Mouse (Mus musculus): ENCODE data around the gene Thnsl1. TPM values are rescaled to one million over a fixed set of nuclear protein-coding genes. Genes with fewer than 3 reads are reported as not detected.

The Thnsl1 gene
- polyA plus RNA-seq (2012), result 0.38 and 1.2 TPM in 2 replicates

DNA sequence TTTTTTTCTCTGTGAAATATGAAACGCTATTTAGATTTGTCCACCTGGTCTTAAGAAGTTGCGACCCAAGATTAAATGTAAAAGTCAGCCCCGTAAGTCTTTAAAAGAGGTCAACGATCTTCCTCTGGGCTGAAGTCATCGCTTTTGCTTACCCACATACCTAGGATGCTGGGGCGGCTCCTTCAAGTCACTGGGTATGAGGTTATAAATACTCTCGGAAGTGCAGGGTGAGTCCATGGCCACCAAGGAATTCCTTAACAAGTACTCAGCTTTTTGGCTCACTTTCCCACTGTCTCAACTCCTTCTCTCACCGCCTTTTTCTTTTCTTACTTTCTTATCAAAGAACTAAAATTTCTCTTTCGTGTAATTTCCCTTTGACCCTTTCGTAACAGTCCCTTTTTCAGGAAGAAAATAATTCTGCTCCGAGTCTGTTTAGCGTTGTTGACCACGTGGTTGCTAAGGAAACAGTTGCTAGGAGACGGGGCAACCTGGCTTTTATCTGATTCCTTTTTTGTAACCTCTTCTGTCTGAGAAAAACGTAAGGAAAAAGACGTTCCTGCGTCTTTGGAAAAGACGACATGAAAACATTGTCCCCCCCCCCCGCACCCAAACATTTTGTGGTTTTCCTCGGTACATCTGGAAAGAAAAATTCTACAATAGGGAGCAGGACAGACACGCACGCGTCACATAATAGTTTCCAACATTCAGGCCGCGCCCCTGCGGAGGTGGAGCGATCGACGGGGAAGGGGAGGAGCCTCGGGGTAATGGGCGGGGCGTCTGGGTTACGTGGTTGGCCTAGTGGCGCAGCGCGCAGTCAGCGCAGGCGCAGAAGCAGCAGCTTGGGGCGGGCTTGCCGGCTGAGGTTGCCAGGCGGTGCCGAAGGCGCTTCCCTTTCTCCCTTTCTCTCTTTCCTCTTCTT lies at the start of gene Thnsl1, which contains the start of gene Enkur:
Thnsl1 (plus strand) TSS at position 813 of the 919 bp plus-strand sequence.
Enkur (minus strand) TSS at position 454 of the 919 bp plus-strand sequence.
- TF ChIP-seq GATA1 (IDR thresholded peaks at IDR 0.05; ENCODE audit: low read length), result peak; percentile 58

DNA sequence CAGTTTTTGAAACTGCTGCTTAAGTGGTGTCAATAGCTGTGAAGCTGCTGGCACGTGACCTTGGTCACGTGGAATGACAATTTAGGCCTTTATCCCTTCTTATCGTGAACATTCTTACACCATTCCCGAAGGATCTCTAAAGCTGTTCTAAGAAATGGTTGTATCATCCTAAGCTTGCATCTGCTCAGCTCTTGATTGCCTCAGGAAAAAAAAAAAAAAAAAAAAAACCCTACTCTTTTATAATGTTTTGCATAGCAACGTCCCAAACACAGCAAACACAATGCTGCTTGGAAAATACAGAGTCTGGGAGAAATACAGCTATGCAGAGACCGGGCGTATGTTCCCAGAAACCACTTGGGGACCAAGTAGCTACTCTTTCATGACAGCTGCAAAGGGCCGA lies 41.2 kb upstream of the Thnsl1 start:
- no peak for TF ChIP-seq GATA1 (IDR thresholded peaks at IDR 0.05; ENCODE audit: low read length)

DNA sequence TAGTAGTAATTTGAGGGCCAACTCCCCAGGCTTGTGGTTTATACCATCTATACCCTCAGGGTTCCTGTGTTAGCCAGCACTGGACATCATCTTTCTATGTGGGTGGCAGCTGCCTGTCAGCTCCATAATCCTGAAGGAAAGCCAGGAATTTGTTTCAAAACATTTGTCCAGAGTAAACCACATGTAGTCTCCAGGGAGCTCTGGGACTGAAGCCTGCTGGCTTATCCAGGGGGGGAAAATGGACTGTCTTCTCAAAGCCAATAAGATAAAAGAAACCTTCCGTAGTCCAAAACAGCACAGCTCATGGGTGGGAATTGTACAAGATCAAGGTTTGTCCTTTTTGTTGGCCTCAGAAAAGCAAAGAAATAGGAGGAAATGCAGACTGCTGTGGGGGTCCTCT lies 37.6 kb upstream of the Thnsl1 start:
- TF ChIP-seq GATA1 (IDR thresholded peaks at IDR 0.05; ENCODE audit: low read length), result no peak

DNA sequence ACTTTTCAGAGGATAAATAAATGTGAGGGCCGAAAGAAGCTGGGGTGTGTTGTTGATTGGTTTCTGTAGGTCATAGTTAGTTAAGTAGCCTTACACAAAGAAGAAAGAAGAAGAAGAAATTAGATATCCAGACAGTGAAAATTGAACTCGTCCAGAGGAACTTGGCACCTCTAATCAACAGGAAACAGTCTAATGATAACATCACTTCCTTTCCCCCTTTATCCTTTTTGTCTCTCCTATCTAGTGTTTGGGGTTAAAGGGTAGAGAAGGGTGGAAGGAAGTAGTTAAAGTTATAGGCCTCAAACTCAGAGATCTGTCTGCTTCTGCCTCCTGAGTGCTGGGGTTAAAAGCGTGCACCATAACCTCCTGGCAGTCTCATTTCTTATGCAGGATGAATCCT lies 32.7 kb upstream of the Thnsl1 start:
- no peak for TF ChIP-seq GATA1 (IDR thresholded peaks at IDR 0.05; ENCODE audit: low read length)

DNA sequence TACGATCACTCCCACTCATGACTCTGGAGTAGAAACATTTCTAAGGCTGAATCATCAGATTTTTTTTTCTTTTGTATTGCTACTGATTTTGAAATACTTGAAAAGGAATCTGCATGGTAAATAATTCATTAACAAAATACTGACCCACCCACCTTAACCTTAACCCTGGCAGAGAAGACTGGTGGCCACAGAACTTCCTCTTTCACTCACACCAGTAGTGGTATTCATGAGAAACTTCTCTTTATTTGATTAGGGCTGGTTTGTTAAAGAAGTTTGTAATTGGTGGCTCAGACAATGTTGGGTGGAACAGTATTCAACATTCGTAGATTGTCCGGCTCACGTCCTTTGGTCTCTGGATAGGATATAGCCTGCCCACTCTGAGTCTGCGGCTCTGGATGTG lies 26.4 kb upstream of the Thnsl1 start:
- TF ChIP-seq GATA1 (IDR thresholded peaks at IDR 0.05; ENCODE audit: low read length), result no peak

- no peak for TF ChIP-seq GATA1 (IDR thresholded peaks at IDR 0.05; ENCODE audit: low read length)
These were observed 22.7 kb upstream of the Thnsl1 start for GRCm38 (mm10) chr2:21182811-21183210.

GRCm38 (mm10) chr2:21187576-21187975 lies 17.9 kb upstream of the Thnsl1 start:
- no peak for TF ChIP-seq GATA1 (IDR thresholded peaks at IDR 0.05; ENCODE audit: low read length)

- no peak for TF ChIP-seq GATA1 (IDR thresholded peaks at IDR 0.05; ENCODE audit: low read length)
These were observed 16.9 kb upstream of the Thnsl1 start for GRCm38 (mm10) chr2:21188610-21189009.

GRCm38 (mm10) chr2:21191232-21191631 lies 14.3 kb upstream of the Thnsl1 start:
- no peak for TF ChIP-seq GATA1 (IDR thresholded peaks at IDR 0.05; ENCODE audit: low read length)

GRCm38 (mm10) chr2:21195233-21195632 lies 10.3 kb upstream of the Thnsl1 start:
- TF ChIP-seq GATA1 (IDR thresholded peaks at IDR 0.05; ENCODE audit: low read length), result no peak

DNA sequence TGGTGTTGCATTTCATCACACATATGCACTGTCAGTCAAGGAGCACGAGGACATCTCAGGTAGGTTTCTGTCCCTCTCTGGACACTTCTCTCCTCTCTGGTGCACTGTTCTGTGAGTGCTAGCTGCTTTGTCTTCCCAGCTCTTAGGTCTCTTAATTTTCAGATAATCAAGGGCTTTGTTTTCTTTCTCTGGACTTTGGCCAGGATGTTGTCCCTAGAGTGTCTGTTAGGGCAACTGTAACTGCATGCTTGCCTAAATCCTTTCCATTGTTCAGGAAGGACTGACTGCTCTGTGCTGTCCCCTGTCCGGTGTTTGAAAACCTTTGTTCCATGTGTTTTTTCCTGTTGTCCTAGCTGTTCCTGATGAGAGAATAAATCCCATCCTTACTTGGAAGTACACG lies 6.5 kb upstream of the Thnsl1 start:
- TF ChIP-seq GATA1 (IDR thresholded peaks at IDR 0.05; ENCODE audit: low read length), result no peak

GRCm38 (mm10) chr2:21202754-21203153 lies 2.8 kb upstream of the Thnsl1 start:
- no peak for TF ChIP-seq GATA1 (IDR thresholded peaks at IDR 0.05; ENCODE audit: low read length)

- TF ChIP-seq GATA1 (IDR thresholded peaks at IDR 0.05; ENCODE audit: low read length), result no peak
These were observed 271 bp downstream of the Thnsl1 start for GRCm38 (mm10) chr2:21205831-21206159.

DNA sequence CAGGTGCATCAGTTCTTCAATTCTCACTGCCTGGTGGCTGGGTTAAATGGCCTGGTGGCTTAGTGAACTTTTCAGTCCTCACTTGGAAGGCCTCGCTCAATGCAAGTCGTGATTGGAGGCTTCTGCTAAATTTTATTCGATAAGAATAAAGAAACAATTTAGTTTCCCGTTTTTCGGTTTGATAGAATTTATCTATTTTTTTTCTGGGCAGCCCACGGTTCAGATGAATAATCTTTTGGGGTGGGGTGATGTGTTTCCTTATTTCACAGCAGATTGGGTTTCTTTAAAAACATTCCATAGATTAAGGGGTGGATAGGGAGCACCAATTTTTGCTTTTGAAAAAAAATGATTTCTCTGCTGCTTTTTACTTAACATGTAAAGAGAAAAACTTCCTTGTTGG lies 754 bp downstream of the Thnsl1 start:
- no peak for TF ChIP-seq GATA1 (IDR thresholded peaks at IDR 0.05; ENCODE audit: low read length)

DNA sequence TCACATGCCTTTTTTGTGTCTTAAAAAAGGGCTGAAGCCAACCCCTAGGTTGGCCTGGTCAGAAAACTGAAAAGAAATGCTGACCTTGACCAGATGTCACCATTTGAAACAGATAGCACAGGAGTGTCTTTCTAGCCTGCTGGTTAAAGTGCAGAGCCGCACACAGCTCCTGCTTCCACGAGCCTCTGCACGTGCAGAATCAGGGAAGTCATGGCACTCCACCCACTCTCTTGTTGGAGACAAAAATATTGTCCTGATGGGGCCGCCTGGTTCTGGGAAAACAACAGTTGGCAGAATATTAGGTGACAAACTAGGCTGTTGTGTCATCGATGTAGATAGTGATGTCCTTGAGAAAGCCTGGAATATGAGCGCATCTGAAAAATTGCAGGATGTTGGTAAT lies 5.8 kb downstream of the Thnsl1 start:
- no peak for TF ChIP-seq GATA1 (IDR thresholded peaks at IDR 0.05; ENCODE audit: low read length)

GRCm38 (mm10) chr2:21214322-21214721 lies 8.8 kb downstream of the Thnsl1 start:
- no peak for TF ChIP-seq GATA1 (IDR thresholded peaks at IDR 0.05; ENCODE audit: low read length)

GRCm38 (mm10) chr2:21215284-21215683 lies 9.8 kb downstream of the Thnsl1 start:
- no peak for TF ChIP-seq GATA1 (IDR thresholded peaks at IDR 0.05; ENCODE audit: low read length)

All from G1E-ER4 (cell line).